Mouse (Mus musculus) hindbrain, embryonic 11.5 days (tissue): Measurements from ENCODE around the gene Chrna7. TPM values are rescaled to one million over a fixed set of nuclear protein-coding genes. Genes with fewer than 3 reads are reported as not detected.
A peak's percentile ranks its signal among the peaks of the same experiment; 100 is the strongest.

Experiments
- ATAC-seq: fragments of 200-750 bp; cut with Nextera tagmentation; 2 replicates; pipeline ENCODE4 v1.8.0; 2017; ENCODE audit warnings: mild to moderate bottlenecking, moderate TSS enrichment, moderate library complexity; ENCODE audit not compliant: low FRiP score
- DNase-seq: peaks from one replicate; pipeline ENCODE4 v3.0.0-alpha.2; 2015; ENCODE audit warnings: low spot score
- H3K27ac ChIP-seq: fragments of 300-500 bp; sonication (generic); 2 replicates; pipeline ENCODE4 v1.5.1; 2014; ENCODE audit warnings: mild to moderate bottlenecking, low read depth, low read length
- H3K27me3 ChIP-seq: fragments of 300-500 bp; sonication (generic); 2 replicates; pipeline ENCODE4 v1.6.1; 2014; ENCODE audit warnings: mild to moderate bottlenecking, low read length, moderate library complexity, mixed read lengths; ENCODE audit not compliant: control insufficient read depth, insufficient read depth
- H3K36me3 ChIP-seq: fragments of 300-500 bp; sonication (generic); 2 replicates; pipeline ENCODE4 v1.6.1; 2014; ENCODE audit warnings: mild to moderate bottlenecking, low read length, moderate library complexity, mixed read lengths; ENCODE audit not compliant: control insufficient read depth, insufficient read depth
- H3K4me1 ChIP-seq: fragments of 300-500 bp; sonication (generic); replicated peaks from 2 replicates; pipeline ENCODE4 v1.6.1; 2014; ENCODE audit warnings: low read length, mixed read lengths; ENCODE audit not compliant: control insufficient read depth, insufficient read depth
- H3K4me2 ChIP-seq: fragments of 300-500 bp; sonication (generic); replicated peaks from 2 replicates; pipeline ENCODE4 v1.6.1; 2014; ENCODE audit warnings: mild to moderate bottlenecking, low read depth, low read length
- H3K4me3 ChIP-seq: fragments of 300-500 bp; sonication (generic); 2 replicates; pipeline ENCODE4 v1.5.1; 2014; ENCODE audit warnings: low read depth, low read length
- H3K9ac ChIP-seq: fragments of 300-500 bp; sonication (generic); 2 replicates; pipeline ENCODE4 v1.6.1; 2014; ENCODE audit warnings: low read depth, low read length
- H3K9me3 ChIP-seq: fragments of 300-500 bp; sonication (generic); 2 replicates; pipeline ENCODE4 v1.6.1; 2016; ENCODE audit warnings: low read length; ENCODE audit not compliant: control insufficient read depth
- WGBS: fragments of 180-500 bp; shearing (Covaris S2); extraction: QIAGEN DNeasy Blood & Tissue Kit; methylation state at CpG from one replicate; pipeline ENCODE4 v1.1.7; 2014; 5-methylcytosine and 5-hydroxymethylcytosine counted together
- polyA plus RNA-seq: library from polyadenylated mRNA; unstranded; fragments of >200 nt; fragmentation: Nextera tagmentation; extraction: Ambion mirVana; gene quantifications from 2 replicates; pipeline ENCODE4 v1.2.1, GENCODE M21; 2014

The Chrna7 gene
- 8.0 and 8.5 TPM in 2 replicates for polyA plus RNA-seq

GRCm38 (mm10) chr7:63212084-63212723, at the start of gene Chrna7:
Gene Chrna7, minus strand, starts transcription at chr7:63212569.
- H3K4me1 ChIP-seq: no peaks in the 10 kb centered on the region
- peak; percentile 95 for ATAC-seq
- peak within 1 kb of the TSS; percentile 72 for H3K4me3 ChIP-seq
- peak; percentile 94 for DNase-seq
- 0 out of 2 replicates have a peak within 1 kb of the TSS, but pooled peaks have one; percentile 30 for H3K27ac ChIP-seq
- no peaks in the 10 kb centered on the region for H3K36me3 ChIP-seq
- H3K9me3 ChIP-seq: no peaks in the 10 kb centered on the region
- H3K4me2 ChIP-seq: peak within 1 kb of the TSS; percentile 82
- WGBS: 0% methylated on average over 64 of the region's 73 CpGs
- peak within 1 kb of the TSS; percentile 74 for H3K9ac ChIP-seq
- no peaks in the 10 kb centered on the region for H3K27me3 ChIP-seq

GRCm38 (mm10) chr7:63249404-63249803, 37.0 kb upstream of the Chrna7 start:
- H3K27me3 ChIP-seq: no peaks in the 10 kb centered on the region
- no peak for DNase-seq

GRCm38 (mm10) chr7:63237852-63238516, 25.6 kb upstream of the Chrna7 start:
- no peak for DNase-seq
- Histone ChIP-seq H3K4me3 (no peak overlapping the region), H3K27me3 (no peaks in the 10 kb centered on the region), H3K4me2 (no peak overlapping the region), H3K9me3 (no peaks in the 10 kb centered on the region), H3K9ac (no peak overlapping the region), H3K27ac (no peak overlapping the region), H3K36me3 (no peaks in the 10 kb centered on the region), H3K4me1 (no peaks in the 10 kb centered on the region)
- WGBS: 88% methylated on average over 3 of the region's 3 CpGs
- ATAC-seq: no peak

More at GRCm38 (mm10) chr7:63249404-63249803, 37.0 kb upstream of the Chrna7 start:
- Histone ChIP-seq H3K27ac (no peak overlapping the region), H3K4me1 (no peaks in the 10 kb centered on the region), H3K9me3 (no peaks in the 10 kb centered on the region), H3K4me3 (no peak overlapping the region), H3K4me2 (no peak overlapping the region), H3K36me3 (no peaks in the 10 kb centered on the region), H3K9ac (no peak overlapping the region)
- no peak for ATAC-seq
- 81% methylated on average over 2 of the region's 2 CpGs for WGBS

DNA sequence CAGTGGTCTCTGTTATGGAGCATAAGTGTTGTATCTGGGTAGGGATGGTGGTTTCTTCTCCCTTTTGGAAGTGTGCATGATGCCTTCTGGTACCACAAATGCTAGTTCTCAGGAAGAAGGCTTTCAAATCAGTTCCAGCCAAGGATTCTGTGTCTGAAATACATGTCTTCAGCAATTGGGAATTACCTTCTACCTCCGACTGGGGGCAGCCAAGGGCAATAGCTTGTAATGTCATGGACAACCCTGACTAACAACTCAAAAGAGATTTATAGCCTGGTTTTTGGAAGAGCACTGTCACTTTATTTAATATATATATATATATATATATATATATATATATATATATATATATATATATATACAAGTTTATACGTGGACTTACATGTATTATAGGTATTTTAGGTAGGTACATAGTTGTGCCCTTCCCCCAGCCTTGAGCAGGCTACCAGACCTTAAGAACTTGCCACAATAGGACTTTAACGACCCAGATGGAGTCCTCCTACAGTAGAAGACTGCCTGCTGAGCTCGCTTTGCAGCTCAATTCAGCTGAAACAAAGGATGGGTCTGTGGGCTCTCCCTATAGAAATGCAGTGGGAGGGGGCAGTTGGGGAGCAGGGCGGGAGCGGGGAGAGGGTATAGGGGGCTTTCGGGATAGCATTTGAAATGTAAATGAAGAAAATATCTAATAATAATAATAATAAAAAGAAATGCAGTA, 12.9 kb upstream of the Chrna7 start:
- H3K4me3 ChIP-seq: no peak overlapping the region
- H3K9me3 ChIP-seq: no peaks in the 10 kb centered on the region
- H3K27ac ChIP-seq: no peak overlapping the region
- no peaks in the 10 kb centered on the region for H3K27me3 ChIP-seq
- WGBS: 18% methylated on average over 7 of the region's 7 CpGs
- H3K4me1 ChIP-seq: no peaks in the 10 kb centered on the region
- H3K4me2 ChIP-seq: no peak overlapping the region
- ATAC-seq (no peak), DNase-seq (no peak)
- no peaks in the 10 kb centered on the region for H3K36me3 ChIP-seq
- H3K9ac ChIP-seq: no peak overlapping the region

DNA sequence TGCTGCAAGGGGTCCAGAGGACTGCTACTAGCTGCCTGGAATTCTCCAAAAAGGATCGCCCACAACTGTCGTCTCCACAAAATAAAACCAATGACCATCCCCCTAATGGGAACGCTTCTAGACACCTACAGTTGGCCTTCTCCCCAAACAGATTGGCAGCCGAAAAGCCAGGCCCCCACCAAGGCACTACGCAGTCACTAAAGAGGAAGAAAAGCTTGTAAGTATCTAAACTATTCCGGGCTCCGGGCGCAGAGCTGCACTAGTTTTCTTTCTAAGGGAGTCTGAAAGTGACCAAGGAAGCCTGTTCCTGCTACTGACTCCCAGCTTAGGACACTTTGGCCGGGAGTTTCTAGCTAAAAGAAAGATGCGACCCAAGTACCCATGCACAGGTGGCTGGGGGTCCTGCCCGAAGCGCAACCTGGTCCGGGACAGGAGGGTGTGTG, 707 bp downstream of the Chrna7 start:
- peak overlapping the region; percentile 82 for H3K4me2 ChIP-seq
- DNase-seq: no peak
- H3K4me3 ChIP-seq: peak overlapping the region; percentile 72
- H3K9me3 ChIP-seq: no peaks in the 10 kb centered on the region
- 2% methylated on average over 13 of the region's 13 CpGs for WGBS
- no peaks in the 10 kb centered on the region for H3K27me3 ChIP-seq
- no peaks in the 10 kb centered on the region for H3K4me1 ChIP-seq
- H3K27ac ChIP-seq: no peak overlapping the region
- peak overlapping the region; percentile 74 for H3K9ac ChIP-seq
- 0 out of 2 replicates have a peak, but pooled peaks have one; percentile 13 for ATAC-seq
- no peaks in the 10 kb centered on the region for H3K36me3 ChIP-seq

GRCm38 (mm10) chr7:63209501-63209900, 2.9 kb downstream of the Chrna7 start:
- no peaks in the 10 kb centered on the region for H3K27me3 ChIP-seq
- H3K4me3 ChIP-seq: no peak overlapping the region
- H3K9me3 ChIP-seq: no peaks in the 10 kb centered on the region
- H3K27ac ChIP-seq: no peak overlapping the region
- no peaks in the 10 kb centered on the region for H3K36me3 ChIP-seq
- H3K9ac ChIP-seq: no peak overlapping the region
- no peaks in the 10 kb centered on the region for H3K4me1 ChIP-seq
- no peak overlapping the region for H3K4me2 ChIP-seq
- ATAC-seq (no peak), DNase-seq (no peak)
- 28% methylated on average over 4 of the region's 4 CpGs for WGBS

DNA sequence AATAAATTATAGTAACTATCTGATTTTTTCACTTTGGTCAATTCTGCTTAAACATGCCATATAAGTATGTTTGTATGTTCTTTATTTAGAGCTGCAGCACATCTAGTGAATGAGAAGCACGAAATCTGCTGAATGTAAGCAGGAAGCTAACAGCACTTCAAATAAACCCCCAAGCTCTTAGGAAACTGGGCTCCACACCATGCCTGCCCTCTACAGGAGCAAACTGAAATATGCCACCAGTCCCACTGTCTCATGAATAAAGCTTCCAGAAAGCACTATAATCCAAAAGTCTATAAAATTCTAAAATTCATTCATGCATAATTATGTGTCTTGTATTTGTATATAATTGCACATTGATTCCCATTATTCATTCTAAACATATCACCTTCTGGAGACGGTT, 5.2 kb downstream of the Chrna7 start:
- Histone ChIP-seq H3K36me3 (no peaks in the 10 kb centered on the region), H3K4me2 (no peak overlapping the region), H3K27ac (no peak overlapping the region), H3K4me1 (no peaks in the 10 kb centered on the region), H3K9me3 (no peaks in the 10 kb centered on the region), H3K27me3 (no peaks in the 10 kb centered on the region), H3K9ac (no peak overlapping the region), H3K4me3 (no peak overlapping the region)
- DNase-seq (no peak), ATAC-seq (no peak)
- 75% methylated on average over 2 of the region's 2 CpGs for WGBS

DNA sequence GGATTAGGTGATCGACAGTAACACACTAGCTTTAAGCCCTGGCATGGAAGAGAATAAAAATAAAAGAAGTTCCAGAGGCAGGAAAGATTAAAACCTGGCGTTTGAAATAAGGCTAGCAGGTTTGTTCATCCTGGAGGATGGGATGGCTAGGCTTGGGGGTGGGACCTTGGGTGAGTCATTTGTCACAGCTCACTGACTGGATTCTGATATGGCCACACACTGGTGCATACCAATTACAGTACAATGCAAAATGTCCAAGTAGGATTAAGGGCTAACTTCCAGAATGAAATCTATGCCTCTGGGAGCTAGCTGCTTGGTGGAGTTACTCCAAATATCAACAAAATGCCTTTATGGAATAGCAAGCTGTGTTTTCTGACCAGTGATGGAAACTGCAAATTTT, 16.8 kb downstream of the Chrna7 start:
- ATAC-seq (no peak), DNase-seq (no peak)
- H3K9me3 ChIP-seq: no peaks in the 10 kb centered on the region
- no peak overlapping the region for H3K4me3 ChIP-seq
- H3K4me2 ChIP-seq: no peak overlapping the region
- no peak overlapping the region for H3K9ac ChIP-seq
- H3K27ac ChIP-seq: no peak overlapping the region
- H3K36me3 ChIP-seq: no peaks in the 10 kb centered on the region
- no peaks in the 10 kb centered on the region for H3K4me1 ChIP-seq
- WGBS: 81% methylated on average over 2 of the region's 2 CpGs
- no peaks in the 10 kb centered on the region for H3K27me3 ChIP-seq
